Mouse (Mus musculus): ENCODE data around the gene Creb3l1. TPM values are rescaled to one million over a fixed set of nuclear protein-coding genes. Genes with fewer than 3 reads are reported as not detected.
A peak's percentile ranks its signal among the peaks of the same experiment; 100 is the strongest.

Gene Creb3l1
- total and polyA plus RNA-seq, 3 experiments: 3.8 to 5.8 (median 4.5) TPM

- Histone ChIP-seq H3K27ac (no peak overlapping the region; the same call in 1 of the 2 replicates), H3K79me2 (replicated peaks; ENCODE audit: control insufficient read depth, insufficient read depth, low read length) (no peaks in the 10 kb centered on the region), H3K4me1 (ENCODE audit: control insufficient read depth, insufficient read depth, low read length) (peaks cover 9% of the 10 kb centered on the region), H3K36me3 (ENCODE audit: control insufficient read depth, insufficient read depth, low read length) (no peaks in the 10 kb centered on the region), H3K4me3 (no peak overlapping the region), H3K9ac (ENCODE audit: low read depth, low read length) (no peak overlapping the region), H3K27me3 (ENCODE audit: control insufficient read depth, insufficient read depth, low read length) (no peaks in the 10 kb centered on the region)
- intact Hi-C loops (cut with DNase I): no loop called here
- TF ChIP-seq POLR2A (IDR thresholded peaks at IDR 0.05; ENCODE audit: insufficient read depth, low read depth, low read length): no peak
- DNase-seq: peak in 1 of 2 experiments; percentile 50
- WGBS: 77% methylated on average over 12 of the region's 12 CpGs
Measured at GRCm38 (mm10) chr2:92011424-92012353, 12.6 kb downstream of the Creb3l1 start.

GRCm38 (mm10) chr2:92008623-92009404 is 15.5 kb downstream of the Creb3l1 start:
- intact Hi-C loops (cut with DNase I): loop anchor here (5.0 kb wide), 1 partner anchor 173 kb away; no protein-coding TSS in a partner anchor
- H3K4me1 ChIP-seq (ENCODE audit: control insufficient read depth, insufficient read depth, low read length): peaks cover 12% of the 10 kb centered on the region
- no peaks in the 10 kb centered on the region for H3K36me3 ChIP-seq (ENCODE audit: control insufficient read depth, insufficient read depth, low read length)
- no peaks in the 10 kb centered on the region for H3K27me3 ChIP-seq (ENCODE audit: control insufficient read depth, insufficient read depth, low read length)
- H3K9ac ChIP-seq (ENCODE audit: low read depth, low read length): peak overlapping the region; percentile 74
- WGBS: 4% methylated on average over 20 of the region's 20 CpGs
- DNase-seq: no peak
- H3K27ac ChIP-seq: peak overlapping the region; percentile 92
- no peaks in the 10 kb centered on the region for H3K79me2 ChIP-seq (replicated peaks; ENCODE audit: control insufficient read depth, insufficient read depth, low read length)
- no peak for TF ChIP-seq EP300 (IDR thresholded peaks at IDR 0.05; ENCODE audit: insufficient read depth, low read depth, low read length)
- no peak; the same call in 1 of the 2 replicates for TF ChIP-seq POLR2A (IDR thresholded peaks at IDR 0.05; ENCODE audit: insufficient read depth, low read depth, low read length)
- no peak for TF ChIP-seq CTCF (IDR thresholded peaks at IDR 0.05)
- H3K4me3 ChIP-seq: peak overlapping the region; percentile 80

GRCm38 (mm10) chr2:92007933-92008622 is 16.2 kb downstream of the Creb3l1 start:
- under 1% methylated on average over 34 of the region's 34 CpGs for WGBS
- Histone ChIP-seq H3K79me2 (replicated peaks; ENCODE audit: control insufficient read depth, insufficient read depth, low read length) (no peaks in the 10 kb centered on the region), H3K4me3 (peak overlapping the region; percentile 80), H3K9ac (ENCODE audit: low read depth, low read length) (peak overlapping the region; percentile 74), H3K27ac (peak overlapping the region; percentile 92), H3K36me3 (ENCODE audit: control insufficient read depth, insufficient read depth, low read length) (no peaks in the 10 kb centered on the region), H3K27me3 (ENCODE audit: control insufficient read depth, insufficient read depth, low read length) (no peaks in the 10 kb centered on the region), H3K4me1 (ENCODE audit: control insufficient read depth, insufficient read depth, low read length) (peaks cover 12% of the 10 kb centered on the region)
- TF ChIP-seq CTCF (IDR thresholded peaks at IDR 0.05): 0 out of 2 replicates have a peak, but pooled peaks have one; percentile 7
- no peak; the same call in 1 of the 2 replicates for TF ChIP-seq EP300 (IDR thresholded peaks at IDR 0.05; ENCODE audit: insufficient read depth, low read depth, low read length)
- TF ChIP-seq POLR2A (IDR thresholded peaks at IDR 0.05; ENCODE audit: insufficient read depth, low read depth, low read length): peak; percentile 86; the same call in 1 of the 2 replicates
- intact Hi-C loops (cut with DNase I): loop anchor here (1.0 to 5.0 kb wide), 2 partner anchors 50 to 174 kb away; no protein-coding TSS in a partner anchor
- peak; percentile 95 to 98 for DNase-seq

GRCm38 (mm10) chr2:92006983-92007921 is 17.1 kb downstream of the Creb3l1 start:
- peak; percentile 77 to 80 for DNase-seq
- Histone ChIP-seq H3K27ac (peak overlapping the region; percentile 92), H3K27me3 (ENCODE audit: control insufficient read depth, insufficient read depth, low read length) (no peaks in the 10 kb centered on the region), H3K4me1 (ENCODE audit: control insufficient read depth, insufficient read depth, low read length) (peaks cover 10% of the 10 kb centered on the region), H3K36me3 (ENCODE audit: control insufficient read depth, insufficient read depth, low read length) (no peaks in the 10 kb centered on the region), H3K79me2 (replicated peaks; ENCODE audit: control insufficient read depth, insufficient read depth, low read length) (no peaks in the 10 kb centered on the region), H3K9ac (ENCODE audit: low read depth, low read length) (peak overlapping the region; percentile 17; the same call in 1 of the 2 replicates), H3K4me3 (peak overlapping the region; percentile 80)
- TF ChIP-seq CTCF (IDR thresholded peaks at IDR 0.05) (peak; percentile 73), POLR2A (IDR thresholded peaks at IDR 0.05; ENCODE audit: insufficient read depth, low read depth, low read length) (no peak)
- 2% methylated on average over 28 of the region's 28 CpGs for WGBS
- intact Hi-C loops (cut with DNase I): loop anchor here (1.0 to 5.0 kb wide), 2 partner anchors 51 to 175 kb away; no protein-coding TSS in a partner anchor

Data from heart, adult 2 months (tissue).